Mouse (Mus musculus) limb, embryonic 14.5 days (tissue): Measurements from ENCODE around the gene Eme1. TPM values are rescaled to one million over a fixed set of nuclear protein-coding genes. Genes with fewer than 3 reads are reported as not detected.

ENCODE experiments used
- ATAC-seq: fragments of 200-750 bp; cut with Nextera tagmentation; 2 replicates; pipeline ENCODE4 v1.8.0; 2017; ENCODE audit warnings: low read depth, moderate number of reproducible peaks, moderate TSS enrichment; ENCODE audit not compliant: low FRiP score
- DNase-seq: peaks from one replicate; pipeline ENCODE4 v3.0.0-alpha.2; 2015; ENCODE audit warnings: low spot score
- H3K27ac ChIP-seq: fragments of 300-500 bp; sonication (generic); replicated peaks from 2 replicates; pipeline ENCODE4 v1.5.1; 2014; ENCODE audit warnings: low read depth, mild to moderate bottlenecking, low read length, moderate library complexity, mixed read lengths
- H3K27me3 ChIP-seq: fragments of 300-500 bp; sonication (generic); 2 replicates; pipeline ENCODE4 v1.6.1; 2014; ENCODE audit warnings: low read length, mixed read lengths; ENCODE audit not compliant: control insufficient read depth, insufficient read depth
- H3K36me3 ChIP-seq: fragments of 300-500 bp; sonication (generic); 2 replicates; pipeline ENCODE4 v1.6.1; 2014; ENCODE audit warnings: mild to moderate bottlenecking, low read length, moderate library complexity, mixed read lengths; ENCODE audit not compliant: control insufficient read depth, insufficient read depth
- H3K4me1 ChIP-seq: fragments of 300-500 bp; sonication (generic); 2 replicates; pipeline ENCODE4 v1.6.1; 2014; ENCODE audit warnings: antibody characterized with exemption, low read length, mixed read lengths; ENCODE audit not compliant: control insufficient read depth, insufficient read depth
- H3K4me2 ChIP-seq: fragments of 300-500 bp; sonication (generic); replicated peaks from 2 replicates; pipeline ENCODE4 v1.6.1; 2014; ENCODE audit warnings: low read depth, mild to moderate bottlenecking, low read length, moderate library complexity; ENCODE audit not compliant: severe bottlenecking
- H3K4me3 ChIP-seq: fragments of 300-500 bp; sonication (generic); replicated peaks from 2 replicates; pipeline ENCODE4 v1.5.1; 2014; ENCODE audit warnings: low read length
- H3K9ac ChIP-seq: fragments of 300-500 bp; sonication (generic); 2 replicates; pipeline ENCODE4 v1.6.1; 2014; ENCODE audit warnings: mild to moderate bottlenecking, low read depth, low read length, moderate library complexity; ENCODE audit not compliant: severe bottlenecking
- H3K9me3 ChIP-seq: fragments of 300-500 bp; sonication (generic); 2 replicates; pipeline ENCODE4 v1.6.1; 2016; ENCODE audit warnings: low read length; ENCODE audit not compliant: control insufficient read depth
- POLR2A ChIP-seq: fragments of 200-500 bp; IDR thresholded peaks from 2 replicates; pipeline ENCODE4 v1.8.0; 2012; ENCODE audit warnings: inconsistent platforms, mild to moderate bottlenecking, moderate library complexity, borderline replicate concordance; ENCODE audit not compliant: insufficient read depth, insufficient read length; ENCODE audit errors: extremely low read depth
- WGBS: fragments of 180-500 bp; shearing (Covaris S2); extraction: QIAGEN DNeasy Blood & Tissue Kit; methylation state at CpG from one replicate; pipeline ENCODE4 v1.1.7; 2014; 5-methylcytosine and 5-hydroxymethylcytosine counted together
- polyA plus RNA-seq, 2 experiments: library from polyadenylated mRNA; depleted of rRNA in 1 of 2; stranded (reverse) in 1 of 2; unstranded in 1 of 2; fragments of >200 nt; fragmentation: Nextera tagmentation in 1 of 2; extraction: Ambion mirVana in 1 of 2; gene quantifications; 2 replicates each; pipeline versions ENCODE4 v1.2.1 to v1.2.3; 2012 to 2014

Gene Eme1
- polyA plus RNA-seq, 2 experiments = 16.5 to 19.5 TPM

DNA sequence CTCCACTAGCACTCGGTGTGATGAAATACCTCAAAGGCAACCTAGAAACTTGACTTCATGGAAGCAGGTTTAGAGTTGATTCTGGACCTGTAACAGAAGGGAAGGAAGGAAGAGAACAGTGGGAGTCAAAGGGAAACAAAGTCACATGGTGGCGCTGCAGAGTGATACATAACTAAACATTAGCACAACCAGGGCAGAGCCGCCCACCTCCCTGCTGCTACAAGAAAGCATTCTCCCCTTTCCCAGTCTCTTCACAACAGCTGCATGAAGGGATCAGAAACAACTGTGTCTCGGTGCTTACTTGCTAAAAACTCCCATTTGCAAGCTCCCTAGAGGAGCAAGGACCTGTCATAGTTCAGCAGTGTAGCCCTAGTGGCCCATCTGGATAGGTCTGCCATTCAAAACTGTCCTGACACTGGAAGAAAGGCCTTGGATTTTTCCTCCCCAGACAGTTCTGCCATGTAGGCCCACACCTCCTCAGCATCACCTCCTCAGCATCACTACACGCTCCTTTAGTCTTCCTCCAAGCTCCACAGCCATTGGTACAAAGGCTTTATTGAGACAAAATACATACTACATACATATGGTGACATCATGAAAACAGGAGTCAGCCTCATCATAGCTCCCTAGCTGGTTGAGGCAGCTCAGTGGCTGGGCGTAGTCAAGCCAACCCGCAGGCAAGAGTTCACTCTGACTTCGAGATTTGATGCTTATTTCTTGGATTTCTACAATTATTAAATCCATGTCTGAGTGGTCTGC, 9.1 kb downstream of the Eme1 start:
- H3K27ac ChIP-seq = no peak overlapping the region
- 87% methylated on average over 8 of the region's 8 CpGs for WGBS
- no peaks in the 10 kb centered on the region for H3K27me3 ChIP-seq
- H3K9me3 ChIP-seq = no peaks in the 10 kb centered on the region
- no peak overlapping the region for H3K4me2 ChIP-seq
- H3K4me1 ChIP-seq = no peaks in the 10 kb centered on the region
- H3K9ac ChIP-seq = no peak overlapping the region
- ATAC-seq (no peak), DNase-seq (no peak)
- H3K4me3 ChIP-seq = no peak overlapping the region
- H3K36me3 ChIP-seq = peaks cover 83% of the 10 kb centered on the region
- no peak for TF ChIP-seq POLR2A

DNA sequence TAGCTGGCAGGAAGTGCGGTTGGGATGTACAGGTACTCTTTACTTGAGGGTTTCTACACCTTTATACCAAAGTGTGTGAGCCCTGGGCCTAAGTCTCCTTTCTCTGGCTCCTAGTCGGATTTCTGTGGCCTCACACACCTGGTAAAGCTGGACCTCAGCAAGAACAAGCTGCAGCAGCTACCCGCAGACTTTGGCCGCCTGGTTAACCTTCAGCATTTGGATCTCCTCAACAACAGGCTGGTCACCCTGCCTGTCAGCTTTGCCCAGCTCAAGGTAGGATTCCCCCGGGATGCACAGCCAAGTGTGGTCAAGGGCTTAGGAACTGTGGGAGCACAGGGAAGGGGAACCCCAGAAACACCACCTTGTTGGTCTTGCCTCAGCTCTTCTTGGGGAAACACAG, 19.3 kb downstream of the Eme1 start:
- H3K9ac ChIP-seq = no peak overlapping the region
- peaks cover 81% of the 10 kb centered on the region for H3K36me3 ChIP-seq
- no peak for DNase-seq
- no peaks in the 10 kb centered on the region for H3K9me3 ChIP-seq
- TF ChIP-seq POLR2A = no peak
- H3K4me1 ChIP-seq = peaks cover 10% of the 10 kb centered on the region
- H3K27ac ChIP-seq = no peak overlapping the region
- 91% methylated on average over 5 of the region's 5 CpGs for WGBS
- no peak for ATAC-seq
- H3K27me3 ChIP-seq = no peaks in the 10 kb centered on the region
- H3K4me2 ChIP-seq = no peak overlapping the region
- no peak overlapping the region for H3K4me3 ChIP-seq

DNA sequence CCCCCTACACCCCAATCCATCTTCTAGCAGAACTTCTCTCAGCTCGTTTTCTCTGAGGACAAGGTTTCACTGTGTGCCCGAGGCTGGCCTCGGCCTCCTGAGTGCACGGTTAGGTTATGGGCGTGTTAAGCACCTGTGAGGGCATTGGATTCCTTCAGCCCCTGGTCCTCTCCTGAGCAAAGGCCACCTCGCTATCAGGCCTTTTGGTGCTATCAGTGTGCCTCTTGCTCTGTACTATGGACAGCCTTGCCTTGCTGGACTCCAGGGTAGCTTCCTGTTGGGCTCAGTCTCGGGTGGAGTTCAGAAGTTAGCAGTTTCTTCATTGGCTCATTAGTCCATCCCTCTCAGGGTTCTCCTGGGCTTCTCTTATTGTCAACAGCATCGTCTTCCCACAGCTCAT, 20.8 kb downstream of the Eme1 start:
- Histone ChIP-seq H3K9me3 (no peaks in the 10 kb centered on the region), H3K36me3 (peaks cover 66% of the 10 kb centered on the region), H3K4me3 (no peak overlapping the region), H3K27me3 (no peaks in the 10 kb centered on the region), H3K9ac (no peak overlapping the region), H3K4me2 (no peak overlapping the region), H3K27ac (no peak overlapping the region), H3K4me1 (peaks cover 10% of the 10 kb centered on the region)
- TF ChIP-seq POLR2A = no peak
- DNase-seq (no peak), ATAC-seq (no peak)
- WGBS = 80% methylated on average over 8 of the region's 8 CpGs

DNA sequence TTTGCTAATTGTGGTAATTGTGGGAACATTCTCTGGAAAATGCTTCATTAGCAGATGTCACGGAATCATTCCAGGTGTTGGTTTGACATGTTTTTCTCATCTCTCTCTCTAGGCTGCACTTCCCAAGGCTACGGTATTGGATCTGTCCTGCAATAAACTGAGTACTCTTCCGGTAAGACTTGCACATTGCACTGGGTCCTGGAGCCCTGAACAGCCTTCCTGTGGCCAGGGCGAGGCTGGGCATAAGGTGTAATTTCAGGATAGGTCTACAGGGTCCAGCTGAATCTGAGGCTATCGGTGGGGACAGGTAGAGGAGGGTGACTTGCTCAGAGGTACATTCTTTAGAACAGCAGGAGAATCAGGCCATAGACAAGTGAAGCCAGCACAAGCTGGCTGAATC, 21.8 kb downstream of the Eme1 start:
- no peak overlapping the region for H3K4me3 ChIP-seq
- no peak for DNase-seq
- no peak overlapping the region for H3K9ac ChIP-seq
- 95% methylated on average over 5 of the region's 5 CpGs for WGBS
- no peaks in the 10 kb centered on the region for H3K27me3 ChIP-seq
- no peak for TF ChIP-seq POLR2A
- peaks cover 10% of the 10 kb centered on the region for H3K4me1 ChIP-seq
- H3K9me3 ChIP-seq = no peaks in the 10 kb centered on the region
- peaks cover 56% of the 10 kb centered on the region for H3K36me3 ChIP-seq
- ATAC-seq = no peak
- H3K27ac ChIP-seq = no peak overlapping the region
- no peak overlapping the region for H3K4me2 ChIP-seq

DNA sequence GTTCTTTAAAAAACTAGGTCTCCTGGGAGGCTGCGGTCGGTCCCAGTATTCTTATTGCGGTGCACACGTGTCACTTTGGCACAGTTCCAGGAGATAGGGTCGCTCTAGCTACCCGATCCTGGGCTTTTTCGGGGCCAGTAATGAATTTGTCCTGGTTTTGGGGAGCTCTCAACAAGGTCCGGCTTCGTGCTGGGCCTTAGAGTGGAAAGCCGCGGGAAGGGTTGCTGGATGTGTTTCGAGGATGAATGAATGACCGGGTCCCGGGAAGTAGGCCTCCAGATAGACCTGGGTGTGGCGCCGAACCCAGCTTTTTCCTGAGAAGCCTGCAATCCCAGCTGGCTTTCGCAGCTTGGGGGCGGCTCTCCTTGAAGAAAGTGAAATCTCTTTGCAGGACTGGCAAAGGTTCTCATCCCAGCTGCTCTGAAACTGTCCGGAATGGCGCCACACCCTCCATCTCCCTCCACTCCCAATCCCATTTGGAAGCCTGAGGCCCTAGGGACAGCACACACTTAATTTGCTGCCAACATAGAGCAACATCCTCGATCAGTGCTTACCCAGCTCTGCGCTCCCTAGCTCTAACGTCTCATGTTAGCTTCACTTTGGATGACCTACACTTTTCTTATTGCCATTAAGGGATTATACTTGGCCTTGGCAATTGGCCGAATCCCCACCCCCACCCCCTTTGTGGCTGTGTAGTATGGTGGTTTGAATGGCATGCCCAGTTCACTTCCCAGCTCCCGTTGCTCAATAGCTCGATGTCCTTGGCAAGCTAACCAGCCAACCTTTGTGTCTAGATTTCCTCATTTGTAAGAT, 23.4 kb downstream of the Eme1 start:
- peaks cover 10% of the 10 kb centered on the region for H3K4me1 ChIP-seq
- H3K4me2 ChIP-seq = peak overlapping the region; percentile 79
- H3K4me3 ChIP-seq = peak overlapping the region; percentile 100
- 12% methylated on average over 26 of the region's 26 CpGs for WGBS
- no peak for ATAC-seq
- DNase-seq = peak; percentile 53
- peaks cover 41% of the 10 kb centered on the region for H3K36me3 ChIP-seq
- H3K27ac ChIP-seq = peak overlapping the region; percentile 80
- H3K9me3 ChIP-seq = no peaks in the 10 kb centered on the region
- TF ChIP-seq POLR2A = no peak
- H3K27me3 ChIP-seq = no peaks in the 10 kb centered on the region
- peak overlapping the region; percentile 90 for H3K9ac ChIP-seq
